Mouse (Mus musculus) brain, embryonic 14.5 days (tissue): ENCODE data around the gene Setmar.

Source experiments
- CTCF ChIP-seq: fragments of 200-500 bp; IDR thresholded peaks from 2 replicates; pipeline ENCODE4 v1.5.1; 2012; ENCODE audit warnings: inconsistent platforms, mild to moderate bottlenecking, moderate library complexity, borderline replicate concordance; ENCODE audit not compliant: insufficient read depth, insufficient read length; ENCODE audit errors: extremely low read depth
- POLR2A ChIP-seq: fragments of 200-500 bp; IDR thresholded peaks from 2 replicates; pipeline ENCODE4 v1.6.1; 2012; ENCODE audit warnings: mild to moderate bottlenecking, inconsistent platforms, borderline replicate concordance; ENCODE audit not compliant: poor library complexity, insufficient read depth, insufficient read length, severe bottlenecking; ENCODE audit errors: extremely low read depth

DNA sequence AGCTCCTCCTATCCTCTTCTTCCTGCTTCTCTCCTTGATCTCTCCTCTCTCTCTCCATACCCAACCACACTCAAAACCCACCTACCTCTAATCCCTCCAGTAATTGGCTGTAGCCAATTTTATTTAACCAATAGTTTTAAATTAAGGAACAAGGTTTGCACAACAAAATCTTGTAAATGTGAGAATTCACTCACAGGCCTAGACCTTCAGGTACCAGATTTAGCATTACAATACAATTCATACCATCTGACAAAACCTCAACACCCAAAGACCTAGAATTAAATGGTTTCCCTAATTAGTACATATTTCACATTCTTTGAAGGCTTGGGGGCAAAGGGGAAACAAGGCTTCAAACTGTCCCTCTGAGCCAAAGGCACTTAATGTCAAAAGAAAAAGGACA, 42.5 kb downstream of the Setmar start:
- TF ChIP-seq CTCF: no peak
- TF ChIP-seq POLR2A: no peak
